Mouse (Mus musculus) hindbrain, embryonic 15.5 days (tissue): Measurements from ENCODE around the gene Tldc2. TPM values are rescaled to one million over a fixed set of nuclear protein-coding genes. Genes with fewer than 3 reads are reported as not detected.

Experiments
- ATAC-seq: fragments of 200-750 bp; cut with Nextera tagmentation; 2 replicates; pipeline ENCODE4 v1.8.0; 2017; ENCODE audit warnings: low read depth, moderate number of reproducible peaks, moderate TSS enrichment; ENCODE audit not compliant: low FRiP score
- H3K27ac ChIP-seq: fragments of 300-500 bp; sonication (generic); replicated peaks from 2 replicates; pipeline ENCODE4 v1.5.1; 2015; ENCODE audit warnings: mild to moderate bottlenecking, inconsistent platforms
- H3K27me3 ChIP-seq: fragments of 300-500 bp; sonication (generic); 2 replicates; pipeline ENCODE4 v1.6.1; 2015; ENCODE audit warnings: control low read depth, inconsistent platforms
- H3K36me3 ChIP-seq: fragments of 300-500 bp; sonication (generic); 2 replicates; pipeline ENCODE4 v1.6.1; 2015; ENCODE audit warnings: control low read depth, inconsistent platforms
- H3K4me1 ChIP-seq: fragments of 300-500 bp; sonication (generic); replicated peaks from 2 replicates; pipeline ENCODE4 v1.6.1; 2015; ENCODE audit warnings: control low read depth, inconsistent platforms
- H3K4me2 ChIP-seq: fragments of 300-500 bp; sonication (generic); 2 replicates; pipeline ENCODE4 v1.6.1; 2015; ENCODE audit warnings: moderate library complexity, mild to moderate bottlenecking, inconsistent platforms
- H3K4me3 ChIP-seq: fragments of 300-500 bp; sonication (generic); 2 replicates; pipeline ENCODE4 v1.5.1; 2015; ENCODE audit warnings: mild to moderate bottlenecking, inconsistent platforms
- H3K9ac ChIP-seq: fragments of 300-500 bp; sonication (generic); 2 replicates; pipeline ENCODE4 v1.6.1; 2015; ENCODE audit warnings: inconsistent platforms
- H3K9me3 ChIP-seq: fragments of 300-500 bp; sonication (generic); 2 replicates; pipeline ENCODE4 v1.6.1; 2016; ENCODE audit warnings: control low read depth, inconsistent platforms
- WGBS: fragments of 180-500 bp; shearing (Covaris S2); methylation state at CpG from one replicate; pipeline ENCODE4 v1.1.7; 2015; 5-methylcytosine and 5-hydroxymethylcytosine counted together
- polyA plus RNA-seq: library from polyadenylated mRNA; unstranded; fragments of >200 nt; fragmentation: Nextera tagmentation; extraction: Ambion mirVana; gene quantifications from 2 replicates; pipeline ENCODE4 v1.2.1, GENCODE M21; 2015

Gene Tldc2
- polyA plus RNA-seq, 1 experiment from 2014 or later = not detected

DNA sequence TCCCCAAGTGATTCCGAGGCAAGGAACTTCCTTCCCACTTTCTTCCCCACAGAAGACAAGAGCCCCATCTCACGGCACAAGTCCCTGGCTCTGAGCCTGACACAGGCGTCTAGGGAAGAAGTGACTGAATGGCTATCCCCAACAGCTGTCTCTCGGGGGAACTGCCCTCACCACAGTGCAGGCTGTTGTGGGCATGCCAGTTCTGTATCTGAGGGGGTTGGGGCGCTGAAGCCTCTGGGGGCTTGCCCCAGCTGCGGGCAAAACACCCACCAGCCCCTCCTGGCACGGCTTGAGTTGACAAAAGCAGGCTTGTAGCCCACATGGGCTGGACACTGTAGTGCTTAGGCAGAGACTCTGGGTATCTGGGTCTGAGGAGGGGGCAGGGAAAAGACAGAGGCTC, 22.7 kb upstream of the Tldc2 start:
- Histone ChIP-seq H3K4me1 (peaks cover 68% of the 10 kb centered on the region), H3K9ac (no peak overlapping the region), H3K4me3 (no peak overlapping the region), H3K27ac (peak overlapping the region; percentile 1; the same call in 1 of the 2 replicates), H3K4me2 (no peak overlapping the region), H3K27me3 (no peaks in the 10 kb centered on the region), H3K9me3 (no peaks in the 10 kb centered on the region), H3K36me3 (peaks cover 11% of the 10 kb centered on the region; the same call in 1 of the 2 replicates)
- WGBS = 38% methylated on average over 7 of the region's 7 CpGs
- peak; percentile 57 for ATAC-seq

DNA sequence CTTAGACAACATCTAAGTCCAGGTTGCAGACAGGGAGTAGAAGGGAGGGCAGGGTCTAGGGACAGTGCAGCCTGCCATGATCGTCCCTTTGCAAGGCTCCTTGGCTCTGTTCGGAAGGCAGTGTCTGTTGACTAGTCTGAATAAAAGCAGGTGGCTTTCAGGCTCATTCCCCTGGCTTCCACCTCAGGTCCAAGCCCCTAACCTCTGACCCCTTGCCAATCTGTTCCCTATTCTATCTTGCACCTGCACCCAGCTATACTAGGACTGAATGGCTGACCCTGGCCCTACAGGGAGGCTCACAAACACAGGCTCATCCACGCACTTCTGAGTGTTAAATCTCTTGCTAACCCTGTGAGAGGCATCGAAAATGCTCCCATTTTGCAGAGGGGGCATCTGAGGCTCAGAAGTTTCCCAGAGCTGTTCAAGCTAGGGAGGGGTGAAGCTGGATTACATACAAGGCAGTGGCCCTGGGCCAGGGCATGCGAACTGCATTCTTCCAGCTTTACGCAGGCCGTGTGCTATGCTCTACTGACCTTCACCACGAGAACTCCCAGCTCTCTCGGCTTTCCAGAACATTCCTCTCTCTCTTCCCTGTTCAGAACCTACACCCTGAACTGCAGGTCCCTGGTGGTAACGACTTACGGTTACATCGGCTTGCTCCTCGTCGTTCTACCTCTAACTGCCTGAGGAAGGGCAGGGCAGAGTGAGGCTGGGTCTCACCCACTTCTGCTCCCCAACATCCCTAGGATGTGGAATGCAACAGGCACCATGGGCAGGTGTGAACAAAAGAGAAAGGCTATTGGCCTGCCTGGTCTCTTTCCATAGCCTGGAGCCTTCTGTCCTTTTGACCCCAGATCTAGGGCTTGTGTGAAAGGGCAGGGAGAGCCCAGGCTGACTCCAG, 21.6 kb upstream of the Tldc2 start:
- no peak overlapping the region for H3K4me3 ChIP-seq
- no peak overlapping the region for H3K4me2 ChIP-seq
- H3K9me3 ChIP-seq = no peaks in the 10 kb centered on the region
- H3K27ac ChIP-seq = no peak overlapping the region
- H3K27me3 ChIP-seq = no peaks in the 10 kb centered on the region
- 0 out of 2 replicates have a peak, but pooled peaks cover under 1% of the 10 kb centered on the region for H3K36me3 ChIP-seq
- H3K4me1 ChIP-seq = peaks cover 76% of the 10 kb centered on the region
- H3K9ac ChIP-seq = no peak overlapping the region
- ATAC-seq = no peak
- 75% methylated on average over 14 of the region's 14 CpGs for WGBS

DNA sequence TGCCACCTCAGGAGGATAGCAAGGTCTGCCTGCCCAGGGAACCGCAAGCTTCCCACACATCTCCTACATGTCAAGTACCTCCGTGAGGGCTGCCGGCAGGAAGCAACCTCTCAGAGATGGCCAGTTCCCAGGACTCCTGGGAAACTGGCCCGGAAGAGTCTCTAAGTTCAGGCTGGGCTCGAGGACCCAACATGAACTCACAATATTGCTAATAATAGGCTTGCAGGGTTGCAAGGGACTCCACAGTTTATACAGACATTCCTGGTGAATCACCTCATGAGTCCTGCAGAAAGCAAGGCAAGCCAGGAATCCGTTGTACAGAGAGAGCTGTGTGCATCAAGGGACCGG, 21.0 kb upstream of the Tldc2 start:
- H3K27ac ChIP-seq = no peak overlapping the region
- no peak for ATAC-seq
- 71% methylated on average over 7 of the region's 7 CpGs for WGBS
- no peak overlapping the region for H3K9ac ChIP-seq
- H3K4me2 ChIP-seq = no peak overlapping the region
- H3K36me3 ChIP-seq = no peaks in the 10 kb centered on the region
- H3K4me3 ChIP-seq = no peak overlapping the region
- no peaks in the 10 kb centered on the region for H3K27me3 ChIP-seq
- H3K4me1 ChIP-seq = peaks cover 82% of the 10 kb centered on the region
- H3K9me3 ChIP-seq = no peaks in the 10 kb centered on the region

DNA sequence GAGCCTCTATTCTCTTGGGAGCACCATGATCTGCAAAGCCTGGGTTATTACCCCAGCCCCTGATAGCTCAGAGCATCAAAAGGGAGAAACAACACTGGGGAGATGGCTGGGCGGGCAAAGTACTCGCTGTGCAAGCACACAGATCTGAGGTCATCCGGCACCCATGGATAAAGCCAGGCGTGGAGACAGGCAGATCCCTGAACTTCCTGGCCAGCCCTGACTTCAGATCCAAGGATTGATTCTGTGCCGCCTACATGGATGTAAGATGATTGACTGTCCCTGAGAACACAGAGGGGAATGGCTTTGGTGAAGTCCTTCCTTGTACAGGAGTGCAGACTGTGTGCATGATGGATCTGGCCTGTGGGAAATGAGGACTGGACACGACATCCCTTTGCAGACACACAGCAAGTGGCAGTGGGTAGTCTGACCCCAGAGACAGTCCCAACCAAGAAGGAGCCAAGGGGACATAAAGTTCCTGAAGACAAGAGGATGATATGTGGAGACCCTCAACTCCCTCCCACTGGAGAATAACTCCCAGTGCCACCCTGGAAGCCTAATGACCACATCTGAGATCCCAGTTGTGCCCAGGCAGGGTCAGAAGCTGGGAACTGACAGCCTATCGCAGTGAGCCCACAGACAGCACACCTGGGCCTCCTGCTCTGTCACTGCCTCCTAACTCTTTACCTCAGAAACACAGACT, 20.0 kb upstream of the Tldc2 start:
- peaks cover 92% of the 10 kb centered on the region for H3K4me1 ChIP-seq
- 78% methylated on average over 7 of the region's 7 CpGs for WGBS
- H3K9me3 ChIP-seq = no peaks in the 10 kb centered on the region
- no peaks in the 10 kb centered on the region for H3K36me3 ChIP-seq
- no peak overlapping the region for H3K27ac ChIP-seq
- ATAC-seq = no peak
- H3K9ac ChIP-seq = no peak overlapping the region
- no peak overlapping the region for H3K4me2 ChIP-seq
- no peak overlapping the region for H3K4me3 ChIP-seq
- H3K27me3 ChIP-seq = no peaks in the 10 kb centered on the region

DNA sequence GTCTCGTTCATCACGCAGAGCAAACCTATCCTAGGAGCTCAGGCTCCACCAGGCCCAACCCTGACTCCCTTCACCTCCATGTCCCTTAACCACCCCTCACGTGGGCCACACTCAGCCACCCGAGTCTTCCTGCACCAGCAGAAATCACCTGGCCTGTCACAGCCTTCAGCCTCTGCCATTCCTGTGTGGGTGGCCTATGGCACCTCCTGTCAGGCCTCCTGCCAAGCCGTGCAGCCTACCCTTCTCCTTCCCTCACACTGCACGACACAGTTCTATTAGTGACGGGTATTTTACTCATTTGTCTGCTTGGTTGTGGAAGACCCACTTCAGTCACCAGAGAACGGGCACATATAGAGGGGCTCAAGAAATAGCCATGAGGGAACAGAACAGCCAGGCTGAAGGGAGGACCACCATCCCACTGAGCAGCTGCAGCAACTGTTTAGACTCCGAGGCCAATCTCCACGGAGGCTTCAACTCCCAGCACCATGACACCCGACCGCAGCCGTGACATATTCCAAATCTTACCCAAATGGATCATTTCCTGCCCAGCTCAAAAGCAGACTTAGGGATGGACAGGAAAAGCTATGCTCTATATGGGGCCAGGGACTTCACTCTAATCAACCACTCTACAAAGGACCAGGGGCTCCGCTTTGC, 18.0 kb upstream of the Tldc2 start:
- Histone ChIP-seq H3K36me3 (0 out of 2 replicates have a peak, but pooled peaks cover 4% of the 10 kb centered on the region), H3K4me3 (no peak overlapping the region), H3K4me1 (peaks cover 95% of the 10 kb centered on the region), H3K9me3 (no peaks in the 10 kb centered on the region), H3K27ac (peak overlapping the region; percentile 71), H3K4me2 (peak overlapping the region; percentile 30), H3K9ac (no peak overlapping the region), H3K27me3 (no peaks in the 10 kb centered on the region)
- 54% methylated on average over 14 of the region's 14 CpGs for WGBS
- no peak for ATAC-seq

DNA sequence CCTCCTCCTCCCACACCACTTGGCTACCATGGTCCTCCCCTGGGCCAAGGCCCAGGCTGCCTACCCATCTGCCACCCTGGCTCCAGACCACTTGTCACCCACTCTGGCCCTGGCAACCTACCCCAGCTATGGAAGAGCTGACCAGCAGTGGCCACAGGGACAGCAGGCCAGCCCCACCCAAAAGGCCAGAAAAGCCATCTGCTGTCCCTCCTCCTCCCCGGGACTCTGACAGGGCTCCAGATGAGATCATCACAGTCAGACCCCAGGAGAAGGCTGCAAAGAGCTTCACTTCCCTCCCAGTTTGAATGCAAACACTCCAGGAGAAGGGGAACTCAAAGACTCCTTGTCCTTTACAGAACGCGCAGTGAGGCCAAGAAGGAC, 17.5 kb upstream of the Tldc2 start:
- Histone ChIP-seq H3K9me3 (no peaks in the 10 kb centered on the region), H3K27ac (peak overlapping the region; percentile 71), H3K4me3 (no peak overlapping the region), H3K27me3 (no peaks in the 10 kb centered on the region), H3K9ac (0 out of 2 replicates have a peak overlapping the region, but pooled peaks have one; percentile 3), H3K4me2 (peak overlapping the region; percentile 30), H3K36me3 (0 out of 2 replicates have a peak, but pooled peaks cover 4% of the 10 kb centered on the region), H3K4me1 (peaks cover 95% of the 10 kb centered on the region)
- 33% methylated on average over 3 of the region's 3 CpGs for whole genome bisulfite sequencing
- no peak for ATAC-seq

DNA sequence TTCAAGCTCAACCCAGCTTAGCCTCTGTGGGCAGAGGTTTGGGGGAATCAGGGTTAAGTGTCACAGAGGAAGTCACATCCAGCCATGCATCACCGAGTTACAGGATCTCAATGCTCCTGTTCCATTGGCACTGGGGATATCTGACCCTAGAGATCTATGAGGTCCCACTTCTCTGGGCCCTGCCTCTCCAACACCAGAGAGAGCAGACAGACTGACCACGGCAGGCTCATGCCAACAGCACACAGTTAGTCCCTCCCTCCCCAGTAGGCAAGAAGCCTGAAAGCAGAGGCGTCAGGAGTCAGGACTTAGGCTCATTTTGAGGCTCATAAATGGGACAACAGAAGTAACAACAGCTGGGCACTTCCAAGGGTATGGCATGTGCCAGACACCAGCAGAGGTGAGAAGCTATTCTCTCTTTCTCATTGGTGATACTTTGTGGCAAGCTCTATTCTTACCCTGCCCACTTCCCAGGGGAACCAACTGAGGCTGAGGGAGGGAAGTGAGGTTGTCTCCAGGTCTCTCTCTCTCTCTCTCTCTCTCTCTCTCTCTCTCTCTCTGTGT, 17.0 kb upstream of the Tldc2 start:
- no peak for ATAC-seq
- Histone ChIP-seq H3K9ac (0 out of 2 replicates have a peak overlapping the region, but pooled peaks have one; percentile 14), H3K9me3 (no peaks in the 10 kb centered on the region), H3K4me3 (no peak overlapping the region), H3K4me1 (peaks cover 95% of the 10 kb centered on the region), H3K27ac (peak overlapping the region; percentile 71), H3K36me3 (0 out of 2 replicates have a peak, but pooled peaks cover 4% of the 10 kb centered on the region), H3K27me3 (no peaks in the 10 kb centered on the region), H3K4me2 (peak overlapping the region; percentile 30; the same call in 1 of the 2 replicates)
- WGBS = 40% methylated on average over 3 of the region's 3 CpGs

DNA sequence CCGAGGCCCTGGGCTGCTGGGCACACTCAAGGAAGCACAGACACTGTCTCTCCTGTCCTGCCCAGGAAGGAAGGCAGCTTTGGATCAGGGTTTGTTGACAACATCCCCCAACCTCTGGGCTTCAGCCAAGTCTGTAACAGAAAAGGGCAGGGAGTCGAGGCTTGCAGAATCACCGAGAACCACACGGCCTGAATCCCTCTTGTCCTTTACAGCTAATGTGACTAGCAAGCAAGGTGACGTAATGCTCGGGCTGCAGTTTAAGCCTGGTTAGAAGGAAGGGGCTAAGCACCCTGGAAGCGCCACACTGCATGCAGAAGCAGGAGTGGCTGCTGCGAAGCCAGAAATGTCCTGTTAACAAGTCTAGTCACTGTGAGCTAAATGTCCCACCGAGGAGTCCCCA, 16.5 kb upstream of the Tldc2 start:
- 0 out of 2 replicates have a peak overlapping the region, but pooled peaks have one; percentile 14 for H3K9ac ChIP-seq
- H3K36me3 ChIP-seq = 0 out of 2 replicates have a peak, but pooled peaks cover 4% of the 10 kb centered on the region
- ATAC-seq = 0 out of 2 replicates have a peak, but pooled peaks have one; percentile 20
- H3K4me3 ChIP-seq = no peak overlapping the region
- H3K27me3 ChIP-seq = no peaks in the 10 kb centered on the region
- H3K9me3 ChIP-seq = no peaks in the 10 kb centered on the region
- H3K4me2 ChIP-seq = 0 out of 2 replicates have a peak overlapping the region, but pooled peaks have one; percentile 2
- peak overlapping the region; percentile 71 for H3K27ac ChIP-seq
- peaks cover 95% of the 10 kb centered on the region for H3K4me1 ChIP-seq
- WGBS = 39% methylated on average over 9 of the region's 9 CpGs

DNA sequence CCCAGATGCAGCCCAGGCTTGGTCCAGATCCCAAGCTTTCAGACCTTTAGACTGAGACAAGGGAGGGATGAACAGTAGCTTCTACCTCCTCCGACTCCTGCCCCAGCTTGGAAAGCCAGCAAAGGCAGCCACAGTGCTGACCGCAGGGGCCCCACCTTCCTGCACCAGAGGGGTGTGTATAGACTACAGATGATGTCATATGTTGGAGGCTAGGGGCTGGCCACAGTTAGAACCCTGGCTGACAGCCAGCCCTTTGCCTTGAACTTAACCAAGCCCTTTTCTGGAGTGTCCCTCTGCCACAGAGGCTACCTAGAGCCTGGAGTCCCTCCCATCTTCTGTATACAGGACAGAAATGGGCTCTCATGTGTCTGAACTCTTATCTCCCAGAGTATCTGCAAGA, 15.3 kb upstream of the Tldc2 start:
- peak; percentile 20; the same call in 1 of the 2 replicates for ATAC-seq

DNA sequence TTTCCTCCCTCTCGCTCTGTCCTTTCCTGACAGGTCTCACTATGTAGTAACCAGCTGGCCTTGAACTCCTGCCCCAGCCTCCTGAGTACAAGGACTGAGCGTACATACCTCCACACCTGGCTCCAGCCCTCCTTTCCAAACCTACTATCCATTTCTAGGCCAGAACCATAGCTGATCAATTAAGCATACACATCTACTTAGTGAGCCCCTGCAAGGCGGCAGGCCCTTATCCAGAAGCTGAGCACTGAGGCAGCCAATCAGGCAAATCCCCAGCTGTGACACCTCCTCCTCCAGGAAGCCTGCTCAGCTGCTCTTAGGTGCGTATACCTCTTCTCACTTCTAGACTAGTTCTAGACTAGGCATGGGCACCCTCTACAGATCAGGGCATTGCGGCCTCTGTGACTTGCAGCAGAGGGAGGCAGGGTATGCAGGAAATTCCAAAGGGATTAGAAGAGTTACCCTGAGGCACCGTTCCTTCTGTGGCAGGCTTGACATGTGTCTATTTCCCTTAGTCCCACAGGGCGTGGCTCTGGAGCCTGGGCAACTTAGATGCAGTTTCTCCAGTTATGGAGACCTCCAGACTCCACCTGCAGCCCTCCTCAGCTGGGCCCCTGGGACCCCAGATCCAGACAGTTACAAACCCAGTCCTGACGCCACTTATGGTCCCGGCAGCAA, 14.4 kb upstream of the Tldc2 start:
- 75% methylated on average over 9 of the region's 9 CpGs for WGBS
- 0 out of 2 replicates have a peak, but pooled peaks cover 4% of the 10 kb centered on the region for H3K36me3 ChIP-seq
- H3K27ac ChIP-seq = no peak overlapping the region
- H3K27me3 ChIP-seq = no peaks in the 10 kb centered on the region
- H3K4me2 ChIP-seq = no peak overlapping the region
- no peaks in the 10 kb centered on the region for H3K9me3 ChIP-seq
- peaks cover 97% of the 10 kb centered on the region for H3K4me1 ChIP-seq
- H3K4me3 ChIP-seq = no peak overlapping the region
- no peak for ATAC-seq
- H3K9ac ChIP-seq = no peak overlapping the region

More for the DNA sequence above, 15.3 kb upstream of the Tldc2 start:
- Histone ChIP-seq H3K4me2 (0 out of 2 replicates have a peak overlapping the region, but pooled peaks have one; percentile 4), H3K36me3 (0 out of 2 replicates have a peak, but pooled peaks cover 4% of the 10 kb centered on the region), H3K27me3 (no peaks in the 10 kb centered on the region), H3K27ac (peak overlapping the region; percentile 49; the same call in 1 of the 2 replicates), H3K4me3 (no peak overlapping the region), H3K9me3 (no peaks in the 10 kb centered on the region), H3K9ac (no peak overlapping the region), H3K4me1 (peaks cover 97% of the 10 kb centered on the region)
- 47% methylated on average over 2 of the region's 2 CpGs for WGBS
